Mouse (Mus musculus) heart, embryonic 15.5 days (tissue): ENCODE measurements around the gene Nae1. TPM values are rescaled to one million over a fixed set of nuclear protein-coding genes. Genes with fewer than 3 reads are reported as not detected.
A peak's percentile ranks its signal among the peaks of the same experiment; 100 is the strongest.

Experiments used
- ATAC-seq: fragments of 200-750 bp; cut with Nextera tagmentation; replicated peaks from 2 replicates; pipeline ENCODE4 v1.8.0; 2017; ENCODE audit warnings: low read depth, moderate TSS enrichment; ENCODE audit not compliant: insufficient number of reproducible peaks, insufficient read depth, low FRiP score
- H3K27ac ChIP-seq: fragments of 300-500 bp; sonication (generic); 2 replicates; pipeline ENCODE4 v1.5.1; 2015; ENCODE audit warnings: mild to moderate bottlenecking, inconsistent platforms
- H3K27me3 ChIP-seq: fragments of 300-500 bp; sonication (generic); 2 replicates; pipeline ENCODE4 v1.6.1; 2015; ENCODE audit warnings: inconsistent platforms
- H3K36me3 ChIP-seq: fragments of 300-500 bp; sonication (generic); 2 replicates; pipeline ENCODE4 v1.6.1; 2015; ENCODE audit warnings: mild to moderate bottlenecking, inconsistent platforms
- H3K4me1 ChIP-seq: fragments of 300-500 bp; sonication (generic); replicated peaks from 2 replicates; pipeline ENCODE4 v1.6.1; 2015; ENCODE audit warnings: inconsistent platforms
- H3K4me2 ChIP-seq: fragments of 300-500 bp; sonication (generic); 2 replicates; pipeline ENCODE4 v1.6.1; 2015; ENCODE audit warnings: inconsistent platforms, mild to moderate bottlenecking, moderate library complexity
- H3K4me3 ChIP-seq: fragments of 300-500 bp; sonication (generic); 2 replicates; pipeline ENCODE4 v1.5.1; 2015; ENCODE audit warnings: mild to moderate bottlenecking, inconsistent platforms
- H3K9ac ChIP-seq: fragments of 300-500 bp; sonication (generic); 2 replicates; pipeline ENCODE4 v1.6.1; 2015; ENCODE audit warnings: mild to moderate bottlenecking, inconsistent platforms
- H3K9me3 ChIP-seq: fragments of 300-500 bp; sonication (generic); replicated peaks from 2 replicates; pipeline ENCODE4 v1.6.1; 2016; ENCODE audit warnings: inconsistent platforms
- WGBS: fragments of 180-500 bp; shearing (Covaris S2); methylation state at CpG from one replicate; pipeline ENCODE4 v1.1.7; 2015; ENCODE audit warnings: mixed read lengths; 5-methylcytosine and 5-hydroxymethylcytosine counted together
- polyA plus RNA-seq: library from polyadenylated mRNA; unstranded; fragments of >200 nt; fragmentation: Nextera tagmentation; extraction: Ambion mirVana; gene quantifications from 2 replicates; pipeline ENCODE4 v1.2.1, GENCODE M21; 2015

Nae1 gene
- polyA plus RNA-seq, 1 experiment from 2014 or later = 64.4 TPM

GRCm38 (mm10) chr8:104529671-104530070 lies 4.8 kb downstream of the Nae1 start:
- Histone ChIP-seq H3K9me3 (no peaks in the 10 kb centered on the region), H3K27ac (no peak overlapping the region), H3K4me1 (peaks cover 8% of the 10 kb centered on the region), H3K4me3 (no peak overlapping the region), H3K9ac (no peak overlapping the region), H3K36me3 (peaks cover 29% of the 10 kb centered on the region; the same call in 1 of the 2 replicates), H3K4me2 (no peak overlapping the region), H3K27me3 (no peaks in the 10 kb centered on the region)
- no peak for ATAC-seq
- 74% methylated on average over 6 of the region's 6 CpGs for WGBS

GRCm38 (mm10) chr8:104517872-104518271 lies 16.6 kb downstream of the Nae1 start:
- no peak overlapping the region for H3K9ac ChIP-seq
- 81% methylated on average over 5 of the region's 5 CpGs for WGBS
- no peaks in the 10 kb centered on the region for H3K9me3 ChIP-seq
- ATAC-seq = no peak
- H3K27me3 ChIP-seq = no peaks in the 10 kb centered on the region
- peaks cover 46% of the 10 kb centered on the region for H3K36me3 ChIP-seq
- H3K27ac ChIP-seq = no peak overlapping the region
- H3K4me3 ChIP-seq = no peak overlapping the region
- H3K4me2 ChIP-seq = no peak overlapping the region
- no peaks in the 10 kb centered on the region for H3K4me1 ChIP-seq

GRCm38 (mm10) chr8:104510134-104510533 lies 24.3 kb downstream of the Nae1 start:
- Histone ChIP-seq H3K4me3 (no peak overlapping the region), H3K36me3 (peaks cover 25% of the 10 kb centered on the region; the same call in 1 of the 2 replicates), H3K4me1 (peaks cover 11% of the 10 kb centered on the region), H3K9me3 (no peaks in the 10 kb centered on the region), H3K27me3 (no peaks in the 10 kb centered on the region), H3K9ac (no peak overlapping the region), H3K27ac (no peak overlapping the region), H3K4me2 (peak overlapping the region; percentile 98)
- ATAC-seq = no peak
- 83% methylated on average over 3 of the region's 3 CpGs for WGBS

- Histone ChIP-seq H3K4me2 (peak within 1 kb of the TSS; percentile 98), H3K27ac (0 out of 2 replicates have a peak within 1 kb of the TSS, but pooled peaks have one; percentile 17), H3K4me1 (peaks cover 11% of the 10 kb centered on the region), H3K36me3 (peaks cover 17% of the 10 kb centered on the region; the same call in 1 of the 2 replicates), H3K4me3 (peak within 1 kb of the TSS; percentile 57), H3K9me3 (no peaks in the 10 kb centered on the region), H3K27me3 (no peaks in the 10 kb centered on the region), H3K9ac (peak within 1 kb of the TSS; percentile 63)
- ATAC-seq = peak; percentile 53
- 2% methylated on average over 64 of the region's 64 CpGs for WGBS
Observed at GRCm38 (mm10) chr8:104509061-104510006, 25.1 kb downstream of the Nae1 start, which contains the start of gene Terb1. Terb1 (minus strand) TSS chr8:104509910.

GRCm38 (mm10) chr8:104479091-104479490 lies 55.3 kb downstream of the Nae1 start:
- Histone ChIP-seq H3K9me3 (no peaks in the 10 kb centered on the region), H3K4me2 (no peak overlapping the region), H3K4me3 (no peak overlapping the region), H3K4me1 (no peaks in the 10 kb centered on the region), H3K27ac (no peak overlapping the region), H3K27me3 (no peaks in the 10 kb centered on the region), H3K36me3 (no peaks in the 10 kb centered on the region), H3K9ac (no peak overlapping the region)
- ATAC-seq = no peak
- WGBS = 48% methylated on average over 1 of the region's 1 CpGs

- 69% methylated on average over 3 of the region's 3 CpGs for WGBS
- H3K4me2 ChIP-seq = no peak overlapping the region
- H3K4me1 ChIP-seq = no peaks in the 10 kb centered on the region
Observed at GRCm38 (mm10) chr8:104472465-104472864, 62.0 kb downstream of the Nae1 start.

GRCm38 (mm10) chr8:104467463-104467862 lies 67.0 kb downstream of the Nae1 start:
- H3K27me3 ChIP-seq = no peaks in the 10 kb centered on the region
- no peak overlapping the region for H3K27ac ChIP-seq
- ATAC-seq = no peak
- no peaks in the 10 kb centered on the region for H3K9me3 ChIP-seq
- H3K4me2 ChIP-seq = no peak overlapping the region
- no peak overlapping the region for H3K9ac ChIP-seq
- H3K36me3 ChIP-seq = no peaks in the 10 kb centered on the region
- no peaks in the 10 kb centered on the region for H3K4me1 ChIP-seq
- H3K4me3 ChIP-seq = no peak overlapping the region
- 69% methylated on average over 2 of the region's 2 CpGs for WGBS

More at GRCm38 (mm10) chr8:104472465-104472864, 62.0 kb downstream of the Nae1 start:
- Histone ChIP-seq H3K9ac (no peak overlapping the region), H3K36me3 (no peaks in the 10 kb centered on the region), H3K4me3 (no peak overlapping the region), H3K9me3 (no peaks in the 10 kb centered on the region), H3K27me3 (no peaks in the 10 kb centered on the region), H3K27ac (no peak overlapping the region)
- ATAC-seq = no peak

Other genes starting within 250 kb of the Nae1 start
- gene Cmtm2a, start 241.5 kb downstream of the Nae1 start, polyA plus RNA-seq = not detected in 2 replicates
- not detected in 2 replicates for gene Gm45711, start 224.6 kb downstream of the Nae1 start, polyA plus RNA-seq
- not detected in 2 replicates for gene Cmtm1, start 224.5 kb downstream of the Nae1 start, polyA plus RNA-seq
- gene Gm11020, start 213.1 kb downstream of the Nae1 start, polyA plus RNA-seq = not detected in 2 replicates
- not detected in 2 replicates for gene Cmtm2b, start 212.4 kb downstream of the Nae1 start, polyA plus RNA-seq
- gene Cmtm3, start 195.2 kb downstream of the Nae1 start, polyA plus RNA-seq = 82.3 and 90.3 TPM in 2 replicates
- gene Cmtm4, start 138.8 kb downstream of the Nae1 start, polyA plus RNA-seq = 1.3 and 1.5 TPM in 2 replicates
- gene Dync1li2, start 91.6 kb downstream of the Nae1 start, polyA plus RNA-seq = 50.4 and 52.4 TPM in 2 replicates
- 0.09 and 0.32 TPM in 2 replicates for gene Terb1, start 24.7 kb downstream of the Nae1 start, polyA plus RNA-seq
- 2.4 and 2.8 TPM in 2 replicates for gene Car7, start 52 bp upstream of the Nae1 start, polyA plus RNA-seq
- 5.8 and 7.3 TPM in 2 replicates for gene Pdp2, start 56.8 kb upstream of the Nae1 start, polyA plus RNA-seq
- gene Cdh16, start 89.8 kb upstream of the Nae1 start, polyA plus RNA-seq = 17.7 and 20.2 TPM in 2 replicates
- 272 and 277 TPM in 2 replicates for gene Rrad, start 96.7 kb upstream of the Nae1 start, polyA plus RNA-seq
- gene Ciao2b, start 107.3 kb upstream of the Nae1 start, polyA plus RNA-seq = 158 and 190 TPM in 2 replicates
- not detected in 2 replicates for gene Ces2a, start 199.4 kb upstream of the Nae1 start, polyA plus RNA-seq